Mouse (Mus musculus): ENCODE measurements around the gene Il22. TPM values are rescaled to one million over a fixed set of nuclear protein-coding genes. Genes with fewer than 3 reads are reported as not detected.
"Not testable (repeated sequence)": the region's sequence is repeated elsewhere in the genome, so short reads cannot be mapped to it uniquely, and the experiment has no call there.

Gene Il22
- polyA plus RNA-seq, 1 experiment: not detected

GRCm38 (mm10) chr10:118178735-118179151, 26.0 kb upstream of the Il22 start:
- no peak for TF ChIP-seq POLR2A (IDR thresholded peaks at IDR 0.05; ENCODE audit: low read depth, low read length)
- no peak for TF ChIP-seq CTCF (IDR thresholded peaks at IDR 0.05; ENCODE audit: extremely low read depth, insufficient read depth, insufficient read length, insufficient replicate concordance)
- Histone ChIP-seq H3K27ac (ENCODE audit: insufficient read depth, low read length) (no peak overlapping the region), H3K36me3 (ENCODE audit: control insufficient read depth, insufficient read depth, low read length) (no peaks in the 10 kb centered on the region), H3K4me1 (ENCODE audit: control insufficient read depth, insufficient read depth, insufficient read length) (no peaks in the 10 kb centered on the region), H3K4me3 (ENCODE audit: extremely low read depth, insufficient read depth, insufficient read length) (no peak overlapping the region), H3K27me3 (ENCODE audit: control insufficient read depth, insufficient read depth, low read length) (no peaks in the 10 kb centered on the region)
- no peak for DNase-seq (ENCODE audit: low read depth in 1 of 2, low spot score in 2 of 2)
- 16% methylated on average over 10 of the region's 10 CpGs for WGBS

- H3K4me1 ChIP-seq (ENCODE audit: control insufficient read depth, insufficient read depth, insufficient read length): no peaks in the 10 kb centered on the region
- TF ChIP-seq POLR2A (IDR thresholded peaks at IDR 0.05; ENCODE audit: low read depth, low read length) (no peak), CTCF (IDR thresholded peaks at IDR 0.05; ENCODE audit: extremely low read depth, insufficient read depth, insufficient read length, insufficient replicate concordance) (no peak)
- H3K27me3 ChIP-seq (ENCODE audit: control insufficient read depth, insufficient read depth, low read length): no peaks in the 10 kb centered on the region
- no peaks in the 10 kb centered on the region for H3K36me3 ChIP-seq (ENCODE audit: control insufficient read depth, insufficient read depth, low read length)
- no peak overlapping the region for H3K27ac ChIP-seq (ENCODE audit: insufficient read depth, low read length)
- no peak overlapping the region for H3K4me3 ChIP-seq (ENCODE audit: extremely low read depth, insufficient read depth, insufficient read length)
- 82% methylated on average over 11 of the region's 11 CpGs for WGBS
- no peak for DNase-seq (ENCODE audit: low read depth in 1 of 2, low spot score in 2 of 2)
Measured at GRCm38 (mm10) chr10:118179265-118179664, 25.5 kb upstream of the Il22 start.

- not testable (repeated sequence) for H3K36me3 ChIP-seq (ENCODE audit: control insufficient read depth, insufficient read depth, low read length); H3K4me1 ChIP-seq (ENCODE audit: control insufficient read depth, insufficient read depth, insufficient read length); H3K27ac ChIP-seq (ENCODE audit: insufficient read depth, low read length); DNase-seq (ENCODE audit: low read depth in 1 of 2, low spot score in 2 of 2); H3K27me3 ChIP-seq (ENCODE audit: control insufficient read depth, insufficient read depth, low read length); H3K4me3 ChIP-seq (ENCODE audit: extremely low read depth, insufficient read depth, insufficient read length)
- WGBS: 12% methylated on average over 3 of the region's 3 CpGs
Measured at GRCm38 (mm10) chr10:118195150-118195549, 9.6 kb upstream of the Il22 start.

GRCm38 (mm10) chr10:118215719-118216393, 11.1 kb downstream of the Il22 start:
- H3K4me3 ChIP-seq (ENCODE audit: extremely low read depth, insufficient read depth, insufficient read length); H3K27me3 ChIP-seq (ENCODE audit: control insufficient read depth, insufficient read depth, low read length); H3K4me1 ChIP-seq (ENCODE audit: control insufficient read depth, insufficient read depth, insufficient read length); H3K36me3 ChIP-seq (ENCODE audit: control insufficient read depth, insufficient read depth, low read length); DNase-seq (ENCODE audit: low read depth in 1 of 2, low spot score in 2 of 2); H3K27ac ChIP-seq (ENCODE audit: insufficient read depth, low read length): not testable (repeated sequence)
- WGBS: 52% methylated on average over 2 of the region's 4 CpGs

- not testable (repeated sequence) for DNase-seq (ENCODE audit: low read depth in 1 of 2, low spot score in 2 of 2); H3K27ac ChIP-seq (ENCODE audit: insufficient read depth, low read length); H3K4me3 ChIP-seq (ENCODE audit: extremely low read depth, insufficient read depth, insufficient read length); H3K27me3 ChIP-seq (ENCODE audit: control insufficient read depth, insufficient read depth, low read length); H3K4me1 ChIP-seq (ENCODE audit: control insufficient read depth, insufficient read depth, insufficient read length); H3K36me3 ChIP-seq (ENCODE audit: control insufficient read depth, insufficient read depth, low read length)
- 100% methylated on average over 1 of the region's 2 CpGs for WGBS
Measured at GRCm38 (mm10) chr10:118227629-118228028, 22.9 kb downstream of the Il22 start.

GRCm38 (mm10) chr10:118232607-118233006, 27.9 kb downstream of the Il22 start:
- not testable (repeated sequence) for H3K27ac ChIP-seq (ENCODE audit: insufficient read depth, low read length); DNase-seq (ENCODE audit: low read depth in 1 of 2, low spot score in 2 of 2); H3K4me3 ChIP-seq (ENCODE audit: extremely low read depth, insufficient read depth, insufficient read length); H3K27me3 ChIP-seq (ENCODE audit: control insufficient read depth, insufficient read depth, low read length); H3K36me3 ChIP-seq (ENCODE audit: control insufficient read depth, insufficient read depth, low read length); H3K4me1 ChIP-seq (ENCODE audit: control insufficient read depth, insufficient read depth, insufficient read length)
- whole genome bisulfite sequencing: 92% methylated on average over 3 of the region's 5 CpGs

- DNase-seq (ENCODE audit: low read depth in 1 of 2, low spot score in 2 of 2); H3K27me3 ChIP-seq (ENCODE audit: control insufficient read depth, insufficient read depth, low read length); H3K4me3 ChIP-seq (ENCODE audit: extremely low read depth, insufficient read depth, insufficient read length); H3K36me3 ChIP-seq (ENCODE audit: control insufficient read depth, insufficient read depth, low read length); H3K4me1 ChIP-seq (ENCODE audit: control insufficient read depth, insufficient read depth, insufficient read length); H3K27ac ChIP-seq (ENCODE audit: insufficient read depth, low read length): not testable (repeated sequence)
- WGBS: no CpG with 5 or more reads among the region's 13 CpGs
Measured at GRCm38 (mm10) chr10:118240680-118241079, 35.9 kb downstream of the Il22 start, which contains the start of gene Gm32717. Gene Gm32717 (minus strand): TSS chr10:118240780.

DNA sequence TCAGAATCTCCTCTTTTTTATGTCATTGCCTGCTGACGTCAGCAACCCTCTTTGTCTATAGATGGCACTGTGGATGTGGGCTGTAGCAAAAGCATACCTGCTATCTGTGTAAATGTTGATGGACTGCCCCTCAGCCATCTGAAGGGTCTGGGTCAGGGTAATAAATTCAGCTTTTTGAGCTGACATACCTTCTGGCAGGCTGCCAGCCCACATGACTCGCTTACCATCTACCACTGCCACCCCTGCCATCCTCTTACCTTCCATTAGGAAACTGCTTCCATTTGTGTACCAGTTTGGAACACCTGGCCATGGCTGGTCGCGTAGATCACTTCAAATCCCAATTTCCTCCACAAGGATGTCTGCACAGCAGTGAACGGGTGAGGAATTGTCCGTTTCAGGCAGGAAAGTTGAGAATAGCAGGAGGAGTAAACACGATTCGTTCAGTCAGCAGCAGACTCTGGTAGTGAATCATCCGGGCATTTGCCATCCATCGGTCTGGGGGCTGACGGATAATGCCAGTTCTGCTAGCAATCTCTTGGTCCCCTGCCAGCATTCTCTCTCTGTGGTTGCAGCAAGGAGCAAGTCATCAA, 44.4 kb downstream of the Il22 start:
- not testable (repeated sequence) for H3K4me1 ChIP-seq (ENCODE audit: control insufficient read depth, insufficient read depth, insufficient read length); H3K4me3 ChIP-seq (ENCODE audit: extremely low read depth, insufficient read depth, insufficient read length); H3K36me3 ChIP-seq (ENCODE audit: control insufficient read depth, insufficient read depth, low read length); H3K27me3 ChIP-seq (ENCODE audit: control insufficient read depth, insufficient read depth, low read length); DNase-seq (ENCODE audit: low read depth in 1 of 2, low spot score in 2 of 2); H3K27ac ChIP-seq (ENCODE audit: insufficient read depth, low read length)
- WGBS: 80% methylated on average over 11 of the region's 11 CpGs
